Mouse (Mus musculus) common myeloid progenitor, adult 5-6 weeks (primary cell): Measurements from ENCODE around the gene Ceacam18. TPM values are rescaled to one million over a fixed set of nuclear protein-coding genes. Genes with fewer than 3 reads are reported as not detected.
"Not testable (repeated sequence)": the region's sequence is repeated elsewhere in the genome, so short reads cannot be mapped to it uniquely, and the experiment has no call there.

Source experiments
- ATAC-seq: replicated peaks from 2 replicates; pipeline ENCODE4 v1.8.0; 2016; ENCODE audit warnings: low read depth, mild to moderate bottlenecking, moderate TSS enrichment, inconsistent platforms; ENCODE audit not compliant: poor library complexity, severe bottlenecking
- total RNA-seq: library from RNA; stranded (forward); fragments of 200-1000, 187-1606 nt; gene quantifications from 2 replicates; pipeline ENCODE4 v1.2.3, GENCODE M21; 2017

Ceacam18 gene
- total RNA-seq, 1 experiment from 2014 or later = not detected

DNA sequence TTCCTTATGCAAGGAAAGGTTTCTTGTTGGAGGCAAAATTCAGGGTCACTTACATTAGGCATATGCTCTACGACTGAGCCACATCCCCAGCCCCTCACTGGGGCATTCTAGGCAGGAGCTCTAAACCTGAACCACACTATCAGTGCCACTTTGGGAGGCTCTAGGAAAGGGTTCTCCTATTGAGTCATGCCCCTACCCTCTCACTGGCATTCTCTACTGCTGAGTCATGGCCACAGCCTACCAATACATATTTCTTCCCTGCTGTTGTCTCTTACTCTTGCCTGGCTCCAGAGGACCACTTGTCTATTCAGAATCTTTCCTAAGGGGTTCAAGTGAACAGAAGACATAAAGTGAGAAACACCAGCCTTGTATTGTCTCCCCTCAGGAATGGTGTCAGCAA lies 28.3 kb downstream of the Ceacam18 start:
- ATAC-seq = peak; percentile 43; the same call in 1 of the 2 replicates

DNA sequence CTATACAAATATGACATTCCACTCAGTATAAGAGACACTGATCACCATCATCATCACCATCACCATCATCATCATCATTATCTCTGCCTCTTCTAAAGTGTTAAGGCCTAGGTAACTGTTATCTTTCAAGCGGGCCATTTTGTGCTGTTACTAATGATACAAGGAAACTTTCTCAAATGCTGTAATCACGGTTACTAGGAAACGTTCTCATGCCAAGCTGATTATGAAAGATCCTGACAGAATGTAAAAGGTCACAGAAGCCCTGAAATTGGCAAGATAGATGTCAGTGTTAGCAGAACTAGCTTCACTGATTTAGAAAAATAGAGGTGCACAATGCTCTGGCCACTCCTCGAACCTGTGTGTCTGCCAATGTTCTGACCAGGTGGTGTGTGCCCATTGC lies 32.7 kb downstream of the Ceacam18 start:
- not testable (repeated sequence) for ATAC-seq

DNA sequence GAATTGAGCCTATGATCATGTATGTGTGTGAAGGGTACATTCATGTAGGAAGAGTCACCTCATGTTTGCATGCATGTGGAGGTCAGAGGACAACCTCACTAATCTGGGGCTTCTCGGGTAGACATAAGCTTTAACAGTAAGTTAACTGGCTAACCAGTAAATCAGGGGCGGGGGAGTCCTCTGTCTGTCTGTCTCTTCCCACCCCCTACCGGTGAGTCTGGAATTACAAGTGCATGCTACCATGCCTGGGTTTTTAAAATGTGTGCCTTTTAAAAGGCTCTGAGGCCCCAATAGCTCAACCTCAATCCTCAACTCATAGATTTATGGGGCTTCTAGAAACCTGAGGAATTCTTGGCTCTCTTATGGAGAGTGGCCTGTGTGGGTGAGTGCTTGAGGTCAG lies 34.1 kb downstream of the Ceacam18 start:
- ATAC-seq = peak; percentile 27; the same call in 1 of the 2 replicates

DNA sequence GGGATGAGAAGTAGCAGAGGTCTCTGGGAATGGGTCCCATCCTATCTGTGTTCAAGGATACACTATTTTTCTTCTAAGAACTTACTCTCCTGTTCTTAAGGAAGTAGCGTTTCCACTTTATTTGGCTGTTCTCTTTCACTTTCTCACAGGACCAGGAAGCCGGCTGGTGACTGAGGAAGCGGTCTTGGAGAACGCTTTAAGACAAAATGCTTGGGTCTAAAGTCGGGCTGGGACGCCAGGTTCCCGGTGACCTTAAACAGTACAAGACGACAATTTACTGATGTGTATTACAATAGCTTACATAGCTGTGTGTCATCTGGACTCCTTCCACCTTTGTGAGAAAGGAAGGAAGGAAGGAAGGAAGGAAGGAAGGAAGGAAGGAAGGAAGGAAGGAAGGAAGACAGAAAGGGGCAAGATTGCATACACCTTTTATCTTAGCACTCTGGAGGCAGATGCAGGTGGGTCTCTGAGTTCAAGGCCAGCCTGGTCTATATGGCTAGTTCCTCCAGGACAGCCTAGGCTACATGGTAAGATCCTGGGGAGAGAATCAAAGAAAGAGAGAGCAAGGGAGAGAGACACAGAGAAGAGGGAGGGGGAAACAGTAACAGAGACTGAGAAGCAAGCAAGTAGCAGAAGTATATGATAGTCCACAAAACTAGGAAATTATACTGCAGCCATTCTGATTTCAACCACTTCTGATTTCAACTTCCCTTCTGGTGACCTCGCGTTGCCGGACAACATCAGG lies 36.7 kb downstream of the Ceacam18 start:
- no peak for ATAC-seq

DNA sequence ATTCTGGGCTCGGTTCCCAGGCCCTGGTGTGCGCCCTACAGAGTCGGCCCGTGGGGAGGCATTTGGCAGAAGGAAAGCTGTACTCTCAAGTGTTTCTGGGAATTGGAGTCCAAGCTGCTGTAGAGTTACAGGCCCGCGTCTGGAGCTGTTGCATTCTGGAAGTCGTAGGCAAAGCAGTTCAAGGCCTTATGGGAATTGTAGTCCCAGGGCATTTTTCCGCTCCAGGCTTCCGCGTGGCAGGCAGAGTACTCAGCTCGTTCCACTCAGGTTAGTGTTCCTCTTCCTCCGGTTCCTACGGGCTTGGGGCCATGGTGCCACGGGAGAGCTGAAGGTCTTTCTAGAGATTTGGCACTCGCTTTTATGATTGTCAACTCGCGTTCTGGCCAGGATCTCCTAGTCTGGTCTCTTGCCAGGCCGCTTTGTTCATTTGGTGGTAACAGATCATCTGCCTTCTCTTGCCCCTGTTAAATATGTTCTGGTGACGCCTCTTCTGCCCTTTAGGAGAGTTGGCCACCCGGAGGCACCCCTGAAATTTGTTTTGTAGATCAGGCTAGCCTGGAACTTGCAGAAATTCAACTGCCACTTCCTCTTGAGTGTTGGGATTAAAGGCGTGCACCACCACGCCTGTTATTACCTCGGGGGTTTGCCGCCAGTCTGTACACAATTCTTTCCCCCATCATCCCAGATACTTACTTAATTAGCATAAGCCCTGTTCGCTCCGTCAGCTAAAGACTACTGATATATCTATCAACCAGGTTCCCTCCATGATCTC lies 37.5 kb downstream of the Ceacam18 start, which contains the start of gene Ctu1:
Gene Ctu1, plus strand, starts transcription at position 208 of the 772 bp plus-strand sequence.
- peak; percentile 94 for ATAC-seq

DNA sequence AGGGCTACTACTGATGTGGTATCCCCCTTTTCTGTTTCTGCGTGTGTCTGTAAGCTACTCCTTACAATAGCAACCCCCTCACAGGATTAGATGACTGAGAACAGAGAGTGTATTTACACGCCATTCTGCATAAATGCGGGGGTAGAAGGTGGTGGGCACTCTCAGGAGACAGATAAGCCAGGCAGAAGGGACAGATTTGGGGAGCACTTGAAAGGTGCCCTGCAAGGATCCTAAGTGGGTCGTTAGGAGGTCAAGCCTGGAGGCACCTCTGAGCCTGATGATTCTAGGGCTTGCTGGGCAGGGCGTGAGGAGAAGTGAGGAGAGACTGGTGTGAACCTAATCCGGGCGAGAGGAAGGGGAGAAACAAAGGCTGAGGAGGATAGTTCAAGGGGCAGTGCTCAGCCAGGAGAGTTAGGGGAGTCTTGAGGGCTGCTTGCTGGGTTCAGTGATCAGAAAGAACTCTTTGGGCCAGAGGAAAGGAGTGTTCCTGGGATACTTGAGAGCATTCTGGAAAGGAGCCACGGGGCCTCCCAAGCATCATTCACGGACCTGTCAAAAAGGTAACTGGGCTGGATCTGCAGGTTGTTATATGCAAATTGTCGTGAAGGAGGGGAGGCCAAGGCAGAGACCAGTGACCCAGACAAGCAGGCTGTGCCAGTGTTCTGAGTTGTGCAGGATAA lies 38.2 kb downstream of the Ceacam18 start:
- no peak for ATAC-seq

DNA sequence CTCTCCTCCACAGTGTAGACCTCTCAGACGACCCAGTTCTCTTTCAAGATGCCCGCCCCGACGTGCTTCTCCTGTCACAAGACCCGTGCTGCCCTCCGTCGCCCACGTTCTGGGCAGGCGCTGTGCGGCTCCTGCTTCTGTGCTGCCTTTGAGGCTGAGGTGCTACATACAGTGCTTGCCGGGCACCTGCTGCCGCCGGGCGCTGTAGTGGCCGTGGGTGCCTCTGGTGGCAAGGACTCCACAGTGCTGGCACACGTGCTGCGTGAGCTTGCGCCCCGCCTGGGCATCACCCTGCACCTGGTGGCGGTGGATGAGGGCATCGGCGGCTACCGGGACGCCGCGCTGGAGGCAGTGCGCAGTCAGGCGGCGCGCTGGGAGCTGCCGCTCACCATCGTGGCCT lies 40.6 kb downstream of the Ceacam18 start:
- ATAC-seq = no peak

DNA sequence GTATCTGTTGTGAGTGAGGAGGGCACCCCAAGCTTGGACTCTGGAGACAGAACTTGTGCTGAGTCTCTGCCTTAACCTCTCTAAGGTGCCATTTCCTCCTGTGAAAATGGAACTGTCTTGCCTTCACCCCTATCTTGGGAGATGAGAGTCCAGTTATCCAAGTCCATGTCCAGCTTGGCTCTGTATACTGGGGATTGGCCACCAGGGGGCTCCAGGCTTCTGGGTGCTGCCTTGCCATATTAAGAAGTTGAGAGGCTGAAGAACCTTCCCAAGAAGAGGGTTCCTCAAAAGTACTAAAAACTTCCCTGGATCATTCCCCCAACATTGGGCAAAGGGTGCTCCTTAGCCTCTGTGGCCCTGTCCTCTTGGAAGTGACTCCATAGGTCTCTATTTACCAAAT lies 44.0 kb downstream of the Ceacam18 start:
- peak; percentile 57 for ATAC-seq

DNA sequence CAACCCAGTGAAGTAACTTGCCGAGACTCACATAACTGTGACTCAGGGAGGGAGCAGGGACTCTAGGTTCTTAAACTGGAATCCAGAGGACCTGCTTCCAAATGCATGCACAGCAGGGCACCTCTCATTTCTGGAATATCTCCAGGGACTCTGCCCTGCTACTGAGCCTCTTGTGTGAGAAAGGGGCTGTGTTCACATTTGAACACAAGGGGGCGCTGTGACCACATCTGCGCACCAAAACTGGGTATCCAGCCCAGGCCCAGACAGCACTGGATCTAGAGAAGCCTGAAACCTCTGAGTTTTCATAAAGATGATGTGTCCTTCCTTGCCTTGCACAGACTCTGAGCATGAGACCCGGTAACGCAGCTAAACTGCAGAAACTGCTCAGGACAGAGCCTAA lies 46.5 kb downstream of the Ceacam18 start:
- peak; percentile 81 for ATAC-seq

DNA sequence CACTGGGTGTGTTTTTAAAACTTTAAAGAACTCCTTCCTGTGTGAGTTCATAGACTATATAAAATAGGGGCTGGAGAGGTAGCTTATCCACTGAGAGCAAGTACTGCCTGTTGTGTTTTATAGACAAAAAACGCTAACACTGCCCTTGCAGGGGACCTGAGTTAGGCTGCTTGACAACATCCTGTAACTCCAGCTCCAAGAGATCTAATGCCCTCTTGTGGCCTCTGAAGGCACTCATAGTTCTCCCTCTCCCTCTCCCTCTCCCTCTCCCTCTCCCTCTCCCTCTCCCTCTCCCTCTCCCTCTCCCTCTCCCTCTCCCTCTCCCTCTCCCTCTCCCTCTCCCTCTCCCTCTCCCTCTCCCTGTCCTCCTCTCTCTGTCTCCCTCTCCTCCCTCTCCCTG lies 48.0 kb downstream of the Ceacam18 start:
- not testable (repeated sequence) for ATAC-seq

DNA sequence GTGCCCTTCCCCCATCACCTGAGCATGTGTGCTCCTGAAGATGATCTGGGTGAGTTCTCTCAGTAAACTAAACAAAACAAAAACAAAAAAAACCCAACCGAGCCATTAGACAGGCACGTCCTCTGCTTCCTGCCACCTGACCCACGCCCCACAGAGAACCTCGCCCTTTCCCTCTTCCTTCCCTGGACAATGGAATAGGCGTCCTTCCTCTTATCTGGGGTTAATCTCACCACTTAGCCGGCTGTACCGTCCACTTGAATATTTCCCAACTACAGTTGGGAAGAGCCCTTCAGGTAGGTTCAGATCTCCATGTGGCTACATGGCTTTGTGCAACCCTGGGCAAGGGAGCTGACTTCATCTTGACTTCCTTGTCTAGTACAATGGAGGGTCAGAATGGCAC lies 50.6 kb downstream of the Ceacam18 start:
- ATAC-seq = no peak

DNA sequence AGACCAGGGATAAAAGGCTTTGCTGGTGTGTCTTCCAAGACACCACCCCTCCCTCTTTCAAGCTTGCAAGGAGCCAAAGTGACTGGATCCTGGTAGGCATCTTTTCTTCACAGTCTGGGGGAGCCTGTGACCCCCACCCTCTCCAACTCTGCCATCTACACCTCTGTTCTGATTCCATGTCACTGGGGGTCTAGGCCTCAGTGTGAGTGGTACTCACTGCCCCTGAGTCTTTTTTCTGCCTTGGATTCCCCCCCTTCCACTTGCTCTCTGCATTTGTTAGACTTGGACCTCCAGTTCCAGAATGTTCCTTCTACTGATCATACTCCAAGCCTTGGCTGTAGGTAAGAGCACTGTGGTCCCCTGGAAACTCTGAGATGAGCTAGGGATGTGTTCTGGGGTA lies 55.6 kb downstream of the Ceacam18 start, which contains the start of gene Klk14:
Gene Klk14, plus strand, starts transcription at position 301 of the 400 bp plus-strand sequence.
- no peak for ATAC-seq

Other genes starting within 250 kb of the Ceacam18 start
- gene Siglecg, start 226.5 kb upstream of the Ceacam18 start, total RNA-seq = 1.6 TPM in 2 replicates
- 1.4 TPM in 1 of 2 replicates, not detected in the other for gene Lim2, start 207.0 kb upstream of the Ceacam18 start, total RNA-seq
- 154 and 175 TPM in 2 replicates for gene Nkg7, start 197.6 kb upstream of the Ceacam18 start, total RNA-seq
- 2.9 TPM in 1 of 2 replicates, not detected in the other for gene Cldnd2, start 193.9 kb upstream of the Ceacam18 start, total RNA-seq
- 481 and 496 TPM in 2 replicates for gene Etfb, start 190.6 kb upstream of the Ceacam18 start, total RNA-seq
- gene Gm45233, start 190.6 kb upstream of the Ceacam18 start, total RNA-seq = 2.6 and 8.0 TPM in 2 replicates
- 3.9 and 8.6 TPM in 2 replicates for gene Vsig10l, start 171.6 kb upstream of the Ceacam18 start, total RNA-seq
- not detected in 2 replicates for gene Iglon5, start 144.6 kb upstream of the Ceacam18 start, total RNA-seq
- not detected in 2 replicates for gene 4931406B18Rik, start 128.8 kb upstream of the Ceacam18 start, total RNA-seq
- gene Cd33, start 90.3 kb upstream of the Ceacam18 start, total RNA-seq = 3.9 and 5.8 TPM in 2 replicates
- gene Zfp658, start 72.5 kb upstream of the Ceacam18 start, total RNA-seq = 1.4 and 1.5 TPM in 2 replicates
- gene Zfp719, start 55.1 kb upstream of the Ceacam18 start, total RNA-seq = 7.8 and 8.1 TPM in 2 replicates
- 0.09 TPM in 1 of 2 replicates, not detected in the other for gene Zfp819, start 27.5 kb upstream of the Ceacam18 start, total RNA-seq
- 0.64 and 0.82 TPM in 2 replicates for gene Siglece, start 25.5 kb downstream of the Ceacam18 start, total RNA-seq
- gene Ctu1, start 37.3 kb downstream of the Ceacam18 start, total RNA-seq = 8.1 and 9.3 TPM in 2 replicates
- not detected in 2 replicates for gene Klk14, start 55.7 kb downstream of the Ceacam18 start, total RNA-seq
- not detected in 2 replicates for gene Klk13, start 77.9 kb downstream of the Ceacam18 start, total RNA-seq
- gene Klk12, start 134.2 kb downstream of the Ceacam18 start, total RNA-seq = not detected in 2 replicates
- not detected in 2 replicates for gene Klk11, start 139.9 kb downstream of the Ceacam18 start, total RNA-seq
- not detected in 2 replicates for gene Klk10, start 146.3 kb downstream of the Ceacam18 start, total RNA-seq
- gene Klk9, start 157.2 kb downstream of the Ceacam18 start, total RNA-seq = not detected in 2 replicates
- gene Klk8, start 162.9 kb downstream of the Ceacam18 start, total RNA-seq = 29.0 and 33.0 TPM in 2 replicates
- not detected in 2 replicates for gene Klk7, start 176.6 kb downstream of the Ceacam18 start, total RNA-seq
- not detected in 2 replicates for gene Klk6, start 189.8 kb downstream of the Ceacam18 start, total RNA-seq
- not detected in 2 replicates for gene Klk5, start 207.3 kb downstream of the Ceacam18 start, total RNA-seq
- gene Klk4, start 246.5 kb downstream of the Ceacam18 start, total RNA-seq = not detected in 2 replicates